Mouse (Mus musculus): ENCODE measurements around the gene Galntl6. TPM values are rescaled to one million over a fixed set of nuclear protein-coding genes. Genes with fewer than 3 reads are reported as not detected.
A peak's percentile ranks its signal among the peaks of the same experiment; 100 is the strongest.

Galntl6 gene
- polyA plus RNA-seq, 1 experiment from 2014 or later: 9.1 TPM

- ATAC-seq (ENCODE audit: low FRiP score, low TSS enrichment) (no peak), DNase-seq (peak; percentile 54)
- Histone ChIP-seq H3K4me3 (replicated peaks; ENCODE audit: low read depth, low read length) (no peak overlapping the region), H3K4me2 (ENCODE audit: low read length) (no peak overlapping the region), H3K9ac (replicated peaks; ENCODE audit: low read length) (no peak overlapping the region), H3K27ac (replicated peaks; ENCODE audit: low read depth, low read length) (no peak overlapping the region), H3K9me3 (ENCODE audit: control insufficient read depth, low read length) (no peaks in the 10 kb centered on the region), H3K27me3 (ENCODE audit: control insufficient read depth, insufficient read depth, low read length) (no peaks in the 10 kb centered on the region), H3K4me1 (ENCODE audit: control insufficient read depth, insufficient read depth, low read length) (no peaks in the 10 kb centered on the region), H3K36me3 (ENCODE audit: control insufficient read depth, insufficient read depth, low read length) (no peaks in the 10 kb centered on the region)
- 13% methylated on average over 4 of the region's 4 CpGs for WGBS
Measured at GRCm38 (mm10) chr8:57793455-57793854, 1119.0 kb downstream of the Galntl6 start.

DNA sequence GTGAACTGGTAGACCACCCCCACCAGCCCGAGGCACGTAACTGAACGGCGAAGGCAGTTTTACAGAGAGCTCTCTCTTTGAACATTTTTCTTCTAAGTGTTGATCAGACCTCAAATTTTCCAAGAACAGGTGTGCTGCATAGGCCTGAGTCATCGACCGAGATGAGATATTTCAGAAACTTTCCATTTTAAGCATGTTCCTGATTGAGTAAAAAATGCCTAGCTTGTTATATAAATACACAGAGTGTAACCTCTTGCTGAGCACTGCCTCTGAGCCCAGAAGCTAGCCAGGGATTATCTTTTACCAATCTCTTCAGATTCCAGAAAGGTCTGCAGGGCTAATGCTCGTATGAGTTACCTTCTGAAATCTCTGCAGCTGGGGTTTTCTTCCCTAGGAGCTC, 1120.2 kb downstream of the Galntl6 start:
- H3K4me1 ChIP-seq (ENCODE audit: control insufficient read depth, insufficient read depth, low read length): no peaks in the 10 kb centered on the region
- H3K27ac ChIP-seq (replicated peaks; ENCODE audit: low read depth, low read length): no peak overlapping the region
- H3K4me2 ChIP-seq (ENCODE audit: low read length): no peak overlapping the region
- no peak overlapping the region for H3K9ac ChIP-seq (replicated peaks; ENCODE audit: low read length)
- no peaks in the 10 kb centered on the region for H3K9me3 ChIP-seq (ENCODE audit: control insufficient read depth, low read length)
- DNase-seq (no peak), ATAC-seq (ENCODE audit: low FRiP score, low TSS enrichment) (no peak)
- no peaks in the 10 kb centered on the region for H3K27me3 ChIP-seq (ENCODE audit: control insufficient read depth, insufficient read depth, low read length)
- whole genome bisulfite sequencing: 75% methylated on average over 7 of the region's 7 CpGs
- no peak overlapping the region for H3K4me3 ChIP-seq (replicated peaks; ENCODE audit: low read depth, low read length)
- no peaks in the 10 kb centered on the region for H3K36me3 ChIP-seq (ENCODE audit: control insufficient read depth, insufficient read depth, low read length)

DNA sequence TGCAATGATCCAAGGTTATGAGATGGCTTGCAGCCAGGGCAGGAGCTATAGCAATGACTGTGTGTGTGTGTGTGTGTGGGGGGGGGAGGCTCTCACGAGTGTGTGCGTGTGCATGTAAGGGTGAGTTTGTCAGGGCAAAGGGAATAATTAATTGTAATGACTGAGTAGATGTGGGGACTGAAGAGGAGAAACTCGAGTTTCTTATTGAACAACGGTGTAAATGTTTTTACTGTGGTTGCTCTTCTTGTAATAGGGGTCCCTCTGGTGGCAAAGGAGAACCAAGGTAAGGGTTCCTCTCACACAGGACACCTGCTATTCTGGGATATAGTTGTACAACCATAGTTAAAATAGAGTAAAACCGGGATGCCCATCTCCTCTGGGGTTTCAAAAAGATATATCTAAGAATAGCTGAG, 1121.1 kb downstream of the Galntl6 start:
- Histone ChIP-seq H3K4me1 (ENCODE audit: control insufficient read depth, insufficient read depth, low read length) (no peaks in the 10 kb centered on the region), H3K27ac (replicated peaks; ENCODE audit: low read depth, low read length) (no peak overlapping the region), H3K27me3 (ENCODE audit: control insufficient read depth, insufficient read depth, low read length) (no peaks in the 10 kb centered on the region), H3K9me3 (ENCODE audit: control insufficient read depth, low read length) (no peaks in the 10 kb centered on the region), H3K4me3 (replicated peaks; ENCODE audit: low read depth, low read length) (no peak overlapping the region), H3K36me3 (ENCODE audit: control insufficient read depth, insufficient read depth, low read length) (no peaks in the 10 kb centered on the region), H3K4me2 (ENCODE audit: low read length) (no peak overlapping the region), H3K9ac (replicated peaks; ENCODE audit: low read length) (no peak overlapping the region)
- DNase-seq: peak; percentile 78
- WGBS: 26% methylated on average over 5 of the region's 5 CpGs
- 0 out of 2 replicates have a peak, but pooled peaks have one; percentile 15 for ATAC-seq (ENCODE audit: low FRiP score, low TSS enrichment)

GRCm38 (mm10) chr8:57779551-57779950, 1132.9 kb downstream of the Galntl6 start:
- Histone ChIP-seq H3K4me3 (replicated peaks; ENCODE audit: low read depth, low read length) (no peak overlapping the region), H3K9ac (replicated peaks; ENCODE audit: low read length) (no peak overlapping the region), H3K36me3 (ENCODE audit: control insufficient read depth, insufficient read depth, low read length) (no peaks in the 10 kb centered on the region), H3K4me2 (ENCODE audit: low read length) (no peak overlapping the region), H3K27ac (replicated peaks; ENCODE audit: low read depth, low read length) (no peak overlapping the region), H3K9me3 (ENCODE audit: control insufficient read depth, low read length) (no peaks in the 10 kb centered on the region), H3K4me1 (ENCODE audit: control insufficient read depth, insufficient read depth, low read length) (no peaks in the 10 kb centered on the region), H3K27me3 (ENCODE audit: control insufficient read depth, insufficient read depth, low read length) (no peaks in the 10 kb centered on the region)
- ATAC-seq (ENCODE audit: low FRiP score, low TSS enrichment): no peak
- DNase-seq: no peak
- WGBS: 85% methylated on average over 7 of the region's 7 CpGs

GRCm38 (mm10) chr8:57777988-57778721, 1134.3 kb downstream of the Galntl6 start:
- WGBS: 86% methylated on average over 7 of the region's 7 CpGs
- no peak for ATAC-seq (ENCODE audit: low FRiP score, low TSS enrichment)

DNA sequence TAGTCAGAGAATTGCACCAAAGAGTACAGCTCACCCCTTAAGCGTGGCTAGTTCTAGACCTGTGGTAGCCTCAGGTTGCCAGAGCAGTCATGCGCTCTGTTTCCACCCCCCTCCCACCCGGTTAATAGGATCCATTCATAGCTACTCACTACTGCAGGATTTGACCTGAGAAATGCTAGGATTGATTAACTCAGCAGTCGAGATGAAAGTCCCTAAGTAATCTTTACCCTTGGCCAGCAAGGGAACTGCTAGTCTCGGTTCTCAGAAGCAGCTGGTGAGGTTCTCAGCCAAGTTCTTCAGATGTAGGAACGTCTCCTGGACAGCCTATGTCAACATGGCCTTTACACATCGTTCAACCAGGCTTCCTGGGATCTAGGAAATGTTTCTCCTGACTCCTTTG, 1135.7 kb downstream of the Galntl6 start:
- Histone ChIP-seq H3K4me3 (replicated peaks; ENCODE audit: low read depth, low read length) (no peak overlapping the region), H3K9ac (replicated peaks; ENCODE audit: low read length) (no peak overlapping the region), H3K27ac (replicated peaks; ENCODE audit: low read depth, low read length) (no peak overlapping the region), H3K36me3 (ENCODE audit: control insufficient read depth, insufficient read depth, low read length) (no peaks in the 10 kb centered on the region), H3K27me3 (ENCODE audit: control insufficient read depth, insufficient read depth, low read length) (no peaks in the 10 kb centered on the region), H3K9me3 (ENCODE audit: control insufficient read depth, low read length) (no peaks in the 10 kb centered on the region), H3K4me2 (ENCODE audit: low read length) (no peak overlapping the region), H3K4me1 (ENCODE audit: control insufficient read depth, insufficient read depth, low read length) (peaks cover 4% of the 10 kb centered on the region; the same call in 1 of the 2 replicates)
- DNase-seq (no peak), ATAC-seq (ENCODE audit: low FRiP score, low TSS enrichment) (no peak)
- 57% methylated on average over 7 of the region's 7 CpGs for WGBS

More at GRCm38 (mm10) chr8:57777988-57778721, 1134.3 kb downstream of the Galntl6 start:
- Histone ChIP-seq H3K27me3 (ENCODE audit: control insufficient read depth, insufficient read depth, low read length) (no peaks in the 10 kb centered on the region), H3K4me2 (ENCODE audit: low read length) (no peak overlapping the region), H3K9ac (replicated peaks; ENCODE audit: low read length) (no peak overlapping the region), H3K9me3 (ENCODE audit: control insufficient read depth, low read length) (no peaks in the 10 kb centered on the region), H3K4me1 (ENCODE audit: control insufficient read depth, insufficient read depth, low read length) (no peaks in the 10 kb centered on the region), H3K4me3 (replicated peaks; ENCODE audit: low read depth, low read length) (no peak overlapping the region), H3K27ac (replicated peaks; ENCODE audit: low read depth, low read length) (no peak overlapping the region), H3K36me3 (ENCODE audit: control insufficient read depth, insufficient read depth, low read length) (no peaks in the 10 kb centered on the region)
- no peak for DNase-seq

- no peaks in the 10 kb centered on the region for H3K27me3 ChIP-seq (ENCODE audit: control insufficient read depth, insufficient read depth, low read length)
- DNase-seq (peak; percentile 44), ATAC-seq (ENCODE audit: low FRiP score, low TSS enrichment) (peak; percentile 57; the same call in 1 of the 2 replicates)
- no peaks in the 10 kb centered on the region for H3K36me3 ChIP-seq (ENCODE audit: control insufficient read depth, insufficient read depth, low read length)
- no peak overlapping the region for H3K9ac ChIP-seq (replicated peaks; ENCODE audit: low read length)
- H3K9me3 ChIP-seq (ENCODE audit: control insufficient read depth, low read length): no peaks in the 10 kb centered on the region
- WGBS: 25% methylated on average over 12 of the region's 12 CpGs
- H3K4me3 ChIP-seq (replicated peaks; ENCODE audit: low read depth, low read length): no peak overlapping the region
- H3K4me1 ChIP-seq (ENCODE audit: control insufficient read depth, insufficient read depth, low read length): peaks cover 7% of the 10 kb centered on the region
- H3K27ac ChIP-seq (replicated peaks; ENCODE audit: low read depth, low read length): no peak overlapping the region
- H3K4me2 ChIP-seq (ENCODE audit: low read length): no peak overlapping the region
Measured at GRCm38 (mm10) chr8:57772732-57773265, 1139.6 kb downstream of the Galntl6 start.

DNA sequence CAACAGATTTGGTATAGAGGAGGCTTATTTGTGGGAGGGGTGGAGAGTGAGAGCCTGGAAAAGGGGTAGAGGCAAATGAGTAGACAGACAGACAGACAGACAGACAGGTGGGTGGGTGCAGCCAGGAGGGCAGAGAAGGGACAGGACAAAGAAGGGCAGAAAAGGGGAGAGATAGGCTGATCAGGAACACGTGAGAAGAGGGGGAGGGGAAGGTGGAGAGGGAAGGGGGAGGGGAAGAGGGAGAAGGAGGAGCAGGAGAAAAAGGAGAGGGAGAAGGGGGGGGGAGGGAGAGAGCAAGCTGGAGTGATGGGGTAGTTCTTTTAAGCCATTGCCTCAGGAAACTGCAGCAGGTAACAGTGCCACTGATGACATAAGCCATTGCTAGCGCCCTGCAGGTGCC, 1144.9 kb downstream of the Galntl6 start:
- Histone ChIP-seq H3K36me3 (ENCODE audit: control insufficient read depth, insufficient read depth, low read length) (no peaks in the 10 kb centered on the region), H3K9me3 (ENCODE audit: control insufficient read depth, low read length) (no peaks in the 10 kb centered on the region), H3K4me1 (ENCODE audit: control insufficient read depth, insufficient read depth, low read length) (peaks cover 11% of the 10 kb centered on the region), H3K4me2 (ENCODE audit: low read length) (no peak overlapping the region), H3K27ac (replicated peaks; ENCODE audit: low read depth, low read length) (no peak overlapping the region), H3K9ac (replicated peaks; ENCODE audit: low read length) (no peak overlapping the region), H3K27me3 (ENCODE audit: control insufficient read depth, insufficient read depth, low read length) (no peaks in the 10 kb centered on the region), H3K4me3 (replicated peaks; ENCODE audit: low read depth, low read length) (no peak overlapping the region)
- no peak for DNase-seq
- no peak for ATAC-seq (ENCODE audit: low FRiP score, low TSS enrichment)
- WGBS: 20% methylated on average over 2 of the region's 2 CpGs

Measured in midbrain, embryonic 14.5 days (tissue).